Mouse (Mus musculus): Measurements from ENCODE around the gene Dnajb13. TPM values are rescaled to one million over a fixed set of nuclear protein-coding genes. Genes with fewer than 3 reads are reported as not detected.

Gene Dnajb13
- total and polyA plus RNA-seq, 3 experiments: 2.0 to 3.6 TPM; not detected in 1

DNA sequence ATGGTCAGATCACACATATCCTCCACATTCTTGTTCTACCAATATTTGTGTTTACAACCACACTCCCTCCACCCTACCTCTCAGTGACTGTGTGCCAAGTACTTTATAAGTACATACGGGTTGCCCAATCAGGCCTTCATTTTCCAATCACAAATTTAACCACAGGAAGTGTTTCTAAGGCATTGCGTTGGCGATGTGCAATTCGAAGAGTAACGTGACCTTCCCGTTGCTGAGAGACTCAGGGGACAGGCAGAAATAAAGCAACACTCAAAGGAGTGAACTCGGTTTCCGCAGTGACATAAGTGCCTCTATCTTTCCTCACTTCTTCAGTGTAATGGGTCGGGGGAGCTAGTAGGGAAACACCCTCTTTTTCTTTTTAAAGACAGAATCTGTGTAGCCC, 24.8 kb upstream of the Dnajb13 start:
- DNase-seq (ENCODE audit: low read depth, low spot score): no peak
- TF ChIP-seq RCOR1 (IDR thresholded peaks at IDR 0.05; ENCODE audit: low read depth, low read length): no peak
- no peak for TF ChIP-seq TCF12 (IDR thresholded peaks at IDR 0.05; ENCODE audit: low read depth, low read length)
- no peak for TF ChIP-seq USF2 (IDR thresholded peaks at IDR 0.05; ENCODE audit: borderline replicate concordance in 1 of 2, insufficient read depth in 1 of 2, low read depth in 1 of 2, low read length in 2 of 2)
- Histone ChIP-seq H3K9me3 (replicated peaks; ENCODE audit: insufficient read depth, low read length) (no peaks in the 10 kb centered on the region), H3K36me3 (ENCODE audit: control insufficient read depth in 1 of 2, insufficient read depth in 2 of 2, low read length in 2 of 2) (peaks cover 0 to 7% of the 10 kb centered on the region in 2 experiments; a peak in 2 of 4 replicates), H3K9ac (ENCODE audit: control insufficient read depth, low read depth, low read length, poor library complexity, severe bottlenecking) (no peak overlapping the region), H3K79me2 (ENCODE audit: control insufficient read depth, insufficient read depth, low read length, poor library complexity) (peaks cover 2% of the 10 kb centered on the region), H3K27ac (ENCODE audit: control insufficient read depth, low read depth, low read length) (no peak overlapping the region), H3K4me3 (ENCODE audit: control insufficient read depth in 1 of 2, insufficient read depth in 1 of 2, low read depth in 2 of 2, low read length in 2 of 2) (no peak overlapping the region), H3K4me1 (ENCODE audit: control insufficient read depth in 1 of 2, insufficient read depth in 2 of 2, low read length in 2 of 2) (peaks cover 0 to 14% of the 10 kb centered on the region in 2 experiments; a peak in 3 of 4 replicates), H3K27me3 (ENCODE audit: control insufficient read depth in 1 of 2, insufficient read depth in 2 of 2, low read length in 2 of 2) (no peaks in the 10 kb centered on the region)

DNA sequence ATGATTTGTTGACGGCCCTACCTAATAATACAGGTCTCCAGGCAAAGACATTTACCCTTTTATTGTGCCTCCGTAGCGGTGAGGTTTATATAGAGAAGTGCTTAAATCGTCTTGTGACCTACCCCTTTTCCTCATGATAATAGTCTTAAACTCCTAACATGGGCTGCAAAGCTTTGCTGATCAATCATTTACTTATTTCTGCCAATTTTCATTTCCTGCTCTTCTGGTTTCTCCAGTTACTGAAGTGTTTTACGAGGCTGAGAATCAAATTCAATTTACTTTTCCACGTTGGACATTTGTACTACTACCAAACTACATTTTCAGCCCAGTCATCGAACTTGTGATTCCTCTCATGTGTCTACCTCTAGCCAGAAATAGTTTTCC, 22.8 kb upstream of the Dnajb13 start:
- Histone ChIP-seq H3K27ac (ENCODE audit: control insufficient read depth, low read depth, low read length) (peak overlapping the region; percentile 74), H3K36me3 (ENCODE audit: control insufficient read depth in 1 of 2, insufficient read depth in 2 of 2, low read length in 2 of 2) (peaks cover 0 to 8% of the 10 kb centered on the region in 2 experiments; a peak in 2 of 4 replicates), H3K4me1 (ENCODE audit: control insufficient read depth in 1 of 2, insufficient read depth in 2 of 2, low read length in 2 of 2) (peaks cover 3 to 22% of the 10 kb centered on the region in 2 experiments), H3K4me3 (ENCODE audit: control insufficient read depth in 1 of 2, insufficient read depth in 1 of 2, low read depth in 2 of 2, low read length in 2 of 2) (peak overlapping the region; percentile 71 to 82), H3K27me3 (ENCODE audit: control insufficient read depth in 1 of 2, insufficient read depth in 2 of 2, low read length in 2 of 2) (no peaks in the 10 kb centered on the region), H3K79me2 (ENCODE audit: control insufficient read depth, insufficient read depth, low read length, poor library complexity) (peaks cover 2% of the 10 kb centered on the region), H3K9me3 (replicated peaks; ENCODE audit: insufficient read depth, low read length) (no peaks in the 10 kb centered on the region), H3K9ac (ENCODE audit: control insufficient read depth, low read depth, low read length, poor library complexity, severe bottlenecking) (peak overlapping the region; percentile 71)
- 0 out of 2 replicates have a peak, but pooled peaks have one; percentile 83 for TF ChIP-seq CHD1 (IDR thresholded peaks at IDR 0.05; ENCODE audit: low read depth, low read length)
- no peak for TF ChIP-seq ZKSCAN1 (IDR thresholded peaks at IDR 0.05; ENCODE audit: low read depth, low read length)
- no peak for TF ChIP-seq MAX (IDR thresholded peaks at IDR 0.05; ENCODE audit: low read length)
- no peak for TF ChIP-seq MAZ (IDR thresholded peaks at IDR 0.05; ENCODE audit: low read depth, low read length)
- TF ChIP-seq KAT2A (conservative IDR thresholded peaks at IDR 0.05; ENCODE audit: low read depth, low read length): no peak
- TF ChIP-seq TAL1 (IDR thresholded peaks at IDR 0.05; ENCODE audit: low read length): no peak
- no peak for TF ChIP-seq TCF12 (IDR thresholded peaks at IDR 0.05; ENCODE audit: low read depth, low read length)
- no peak for DNase-seq (ENCODE audit: low read depth, low spot score)

DNA sequence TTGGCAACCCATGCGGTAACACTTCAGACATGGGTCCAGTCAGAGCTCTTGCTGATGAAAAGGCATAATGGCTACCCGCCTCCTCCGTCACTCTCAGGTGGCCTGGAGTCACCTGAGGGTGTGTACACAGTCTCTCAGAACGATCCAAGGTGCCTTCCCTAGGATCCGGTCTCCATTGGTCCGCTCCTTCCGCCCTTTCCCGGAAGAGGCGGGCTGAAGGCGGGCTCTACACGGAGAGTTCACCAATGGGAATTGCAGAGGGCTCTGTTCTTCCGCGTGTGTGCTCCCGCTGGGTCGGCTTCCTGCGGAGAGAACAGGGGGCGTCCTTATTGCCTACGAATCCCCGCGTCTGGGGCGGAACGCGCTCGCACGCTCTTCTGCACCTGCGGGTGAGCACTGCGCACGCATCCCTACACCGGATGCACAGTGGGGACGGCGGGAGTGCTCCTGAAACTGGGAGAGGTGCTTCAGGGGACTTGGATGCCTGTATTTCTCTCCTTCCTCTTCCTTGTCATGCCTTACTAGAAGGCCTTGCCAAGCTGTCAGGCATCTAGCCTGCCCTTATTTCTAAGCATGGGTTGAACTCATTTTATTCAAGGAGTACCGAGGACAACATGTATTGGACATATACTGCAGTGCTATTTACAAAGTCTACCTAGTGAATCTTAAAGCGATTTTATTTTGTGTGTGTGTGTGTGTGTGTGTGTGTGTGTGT, 22.2 kb upstream of the Dnajb13 start, which contains the start of gene Coa4:
Gene Coa4, plus strand, starts transcription at position 268 of the 715 bp plus-strand sequence.
- H3K36me3 ChIP-seq (ENCODE audit: control insufficient read depth in 1 of 2, insufficient read depth in 2 of 2, low read length in 2 of 2): peaks cover 0 to 8% of the 10 kb centered on the region in 2 experiments; a peak in 2 of 4 replicates
- peaks cover 2% of the 10 kb centered on the region for H3K79me2 ChIP-seq (ENCODE audit: control insufficient read depth, insufficient read depth, low read length, poor library complexity)
- H3K9me3 ChIP-seq (replicated peaks; ENCODE audit: insufficient read depth, low read length): no peaks in the 10 kb centered on the region
- peaks cover 3 to 22% of the 10 kb centered on the region in 2 experiments for H3K4me1 ChIP-seq (ENCODE audit: control insufficient read depth in 1 of 2, insufficient read depth in 2 of 2, low read length in 2 of 2)
- peak; percentile 96 for DNase-seq (ENCODE audit: low read depth, low spot score)
- peak within 1 kb of the TSS; percentile 74 for H3K27ac ChIP-seq (ENCODE audit: control insufficient read depth, low read depth, low read length)
- peak within 1 kb of the TSS; percentile 75 to 82 for H3K4me3 ChIP-seq (ENCODE audit: control insufficient read depth in 1 of 2, insufficient read depth in 1 of 2, low read depth in 2 of 2, low read length in 2 of 2)
- H3K9ac ChIP-seq (ENCODE audit: control insufficient read depth, low read depth, low read length, poor library complexity, severe bottlenecking): peak within 1 kb of the TSS; percentile 71
- H3K27me3 ChIP-seq (ENCODE audit: control insufficient read depth in 1 of 2, insufficient read depth in 2 of 2, low read length in 2 of 2): no peaks in the 10 kb centered on the region
- TF ChIP-seq MYC (IDR thresholded peaks at IDR 0.05; ENCODE audit: low read depth, low read length) (peak; percentile 90), USF2 (IDR thresholded peaks at IDR 0.05; ENCODE audit: borderline replicate concordance in 1 of 2, insufficient read depth in 1 of 2, low read depth in 1 of 2, low read length in 2 of 2) (no peak), SIN3A (IDR thresholded peaks at IDR 0.05; ENCODE audit: low read length) (peak; percentile 85), NELFE (IDR thresholded peaks at IDR 0.05; ENCODE audit: low read depth, low read length) (peak; percentile 85), MAX (IDR thresholded peaks at IDR 0.05; ENCODE audit: low read length) (peak; percentile 79), MXI1 (IDR thresholded peaks at IDR 0.05; ENCODE audit: low read depth, low read length) (peak; percentile 98), ELF1 (IDR thresholded peaks at IDR 0.05; ENCODE audit: low read depth, low read length) (peak; percentile 87), CHD1 (IDR thresholded peaks at IDR 0.05; ENCODE audit: low read depth, low read length) (no peak), HCFC1 (IDR thresholded peaks at IDR 0.05; ENCODE audit: low read depth, low read length) (peak; percentile 82), POLR2A (IDR thresholded peaks at IDR 0.05; ENCODE audit: control insufficient read depth in 1 of 2, insufficient read depth in 1 of 2, low read depth in 1 of 2, low read length in 2 of 2, poor library complexity in 1 of 2) (peak in 1 of 2 experiments; percentile 88; a peak in 2 of 4 replicates), MAZ (IDR thresholded peaks at IDR 0.05; ENCODE audit: low read depth, low read length) (no peak), BHLHE40 (IDR thresholded peaks at IDR 0.05; ENCODE audit: borderline replicate concordance, low read depth, low read length) (no peak), ZC3H11A (IDR thresholded peaks at IDR 0.05; ENCODE audit: low read depth, low read length) (no peak), MAFK (IDR thresholded peaks at IDR 0.05; ENCODE audit: borderline replicate concordance, low read depth, low read length) (no peak), GATA1 (IDR thresholded peaks at IDR 0.05; ENCODE audit: low read depth, low read length) (peak; percentile 66), TAL1 (IDR thresholded peaks at IDR 0.05; ENCODE audit: low read length) (no peak), NRF1 (IDR thresholded peaks at IDR 0.05; ENCODE audit: insufficient read depth, low read depth, low read length, poor library complexity, severe bottlenecking) (peak; percentile 66), POLR2AphosphoS2 (IDR thresholded peaks at IDR 0.05; ENCODE audit: low read length) (peak; percentile 37; the same call in 1 of the 2 replicates), GABPA (IDR thresholded peaks at IDR 0.05; ENCODE audit: low read depth, low read length) (no peak)

Data from MEL (cell line).